Mouse (Mus musculus) urinary bladder, postnatal 36 days (tissue): ENCODE results near the gene Ranbp2.
"Not testable (repeated sequence)": the region's sequence is repeated elsewhere in the genome, so short reads cannot be mapped to it uniquely, and the experiment has no call there.

Source experiments
- DNase-seq, 2 experiments: peaks; one replicate each; pipeline ENCODE4 v3.0.0; 2022; ENCODE audit warnings: low spot score in 2 of 2, mixed read lengths in 1 of 2

Gene Ranbp2

DNA sequence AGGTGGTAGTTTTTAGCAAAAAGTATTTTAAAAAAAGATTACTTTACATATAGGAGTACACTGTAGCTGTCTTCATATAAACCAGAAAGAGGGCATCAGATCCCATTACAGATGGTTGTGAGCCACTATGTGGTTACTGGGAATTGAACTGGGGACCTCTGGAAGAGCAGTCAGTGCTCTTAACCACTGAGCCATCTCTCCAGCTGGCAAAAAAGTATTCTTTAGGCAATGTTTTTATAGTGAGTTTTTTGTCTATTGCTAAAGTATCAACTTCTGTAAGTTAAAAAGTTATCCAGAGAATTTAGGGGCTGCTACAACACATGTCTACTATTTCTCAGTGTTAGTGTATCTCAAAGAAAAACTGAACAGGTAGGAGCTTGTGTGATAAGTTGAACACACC is 50.0 kb downstream of the Ranbp2 start:
- DNase-seq, result no peak

DNA sequence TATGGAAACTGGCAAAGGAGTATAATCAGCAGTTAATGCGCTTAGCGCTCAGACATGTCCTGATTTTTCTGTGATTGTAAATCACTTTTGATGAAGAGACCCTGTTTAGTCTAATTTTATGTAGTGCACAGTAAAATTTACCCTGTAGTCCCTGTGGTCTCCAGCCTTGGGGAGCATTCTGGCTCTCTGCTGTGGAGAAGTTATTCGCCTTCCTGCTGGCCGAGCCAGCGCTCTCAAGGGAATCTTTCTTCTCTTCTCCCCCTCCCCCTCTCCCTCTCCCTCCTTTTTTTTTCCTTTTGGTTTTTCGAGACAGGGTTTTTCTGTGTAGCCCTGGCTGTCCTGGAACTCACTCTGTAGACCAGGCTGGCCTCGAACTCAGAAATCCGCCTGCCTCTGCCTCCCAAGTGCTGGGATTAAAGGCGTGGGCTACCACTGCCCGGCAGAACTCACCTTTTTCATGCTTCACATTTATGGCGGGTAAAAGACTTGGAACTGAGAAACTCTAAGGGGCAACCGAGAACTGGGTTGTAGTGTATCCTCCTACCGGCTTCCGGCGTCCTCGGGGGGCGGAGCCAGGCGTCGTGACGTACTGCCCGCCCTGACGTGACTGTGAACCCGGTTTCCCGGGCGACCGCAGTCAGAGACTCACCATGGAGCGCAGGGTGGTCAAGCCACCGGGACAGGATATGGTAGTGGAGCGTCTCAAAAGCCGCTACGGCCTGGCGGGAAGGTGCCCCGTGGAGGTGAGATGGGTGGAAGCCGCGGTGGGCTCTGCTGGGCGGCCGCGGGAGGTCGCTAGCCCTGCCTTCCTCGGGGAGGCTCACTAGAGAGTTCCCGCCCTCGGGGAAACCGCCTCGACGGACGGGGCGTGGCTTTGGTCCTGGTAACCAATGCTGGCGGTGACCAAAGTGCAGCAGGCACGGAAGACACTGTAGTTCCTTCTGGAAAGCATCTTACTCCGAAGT is 50.9 kb downstream of the Ranbp2 start, which contains the start of gene Ccdc138:
Gene Ccdc138, plus strand, starts transcription at position 629 of the 965 bp plus-strand sequence.
- peak; percentile 94 to 95 for DNase-seq

DNA sequence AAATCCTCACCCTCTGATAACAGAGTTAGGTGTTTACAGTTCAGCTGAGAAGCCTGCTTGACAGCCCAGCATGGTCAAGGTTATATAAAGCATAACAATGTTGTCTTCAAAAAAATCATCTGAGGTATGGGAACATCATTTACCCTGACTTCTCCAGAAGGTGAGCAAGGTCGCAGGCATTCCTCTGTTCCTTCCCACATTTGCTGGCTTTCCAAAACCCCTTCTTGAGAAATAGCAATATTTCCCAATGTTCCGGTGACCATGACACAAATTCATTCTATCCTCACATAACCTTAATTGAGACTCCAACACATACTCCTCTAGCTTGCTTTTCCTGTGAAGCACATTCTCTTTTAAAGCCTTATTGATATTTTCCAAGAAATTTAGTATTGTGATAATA is 51.8 kb downstream of the Ranbp2 start:
- no peak for DNase-seq

DNA sequence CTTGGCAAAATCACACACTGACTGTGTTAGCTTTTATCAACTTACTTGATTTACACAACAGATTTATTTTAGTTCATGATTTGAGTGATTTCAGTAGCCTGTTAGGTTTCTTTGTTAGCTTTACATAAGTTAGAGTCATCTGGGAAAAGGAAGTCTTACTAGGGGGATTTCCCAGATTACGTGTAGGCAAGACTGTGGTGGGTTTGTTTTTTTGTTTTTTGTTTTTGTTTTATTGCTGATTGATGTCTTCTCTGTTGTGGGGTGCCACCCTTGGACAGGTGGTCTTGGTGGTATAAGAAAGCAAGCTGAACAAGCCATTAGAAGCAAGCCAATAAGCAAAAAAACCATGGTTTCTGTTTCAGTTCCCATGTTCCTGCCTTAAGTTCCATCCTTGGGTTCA is 82.6 kb downstream of the Ranbp2 start:
- no peak for DNase-seq

DNA sequence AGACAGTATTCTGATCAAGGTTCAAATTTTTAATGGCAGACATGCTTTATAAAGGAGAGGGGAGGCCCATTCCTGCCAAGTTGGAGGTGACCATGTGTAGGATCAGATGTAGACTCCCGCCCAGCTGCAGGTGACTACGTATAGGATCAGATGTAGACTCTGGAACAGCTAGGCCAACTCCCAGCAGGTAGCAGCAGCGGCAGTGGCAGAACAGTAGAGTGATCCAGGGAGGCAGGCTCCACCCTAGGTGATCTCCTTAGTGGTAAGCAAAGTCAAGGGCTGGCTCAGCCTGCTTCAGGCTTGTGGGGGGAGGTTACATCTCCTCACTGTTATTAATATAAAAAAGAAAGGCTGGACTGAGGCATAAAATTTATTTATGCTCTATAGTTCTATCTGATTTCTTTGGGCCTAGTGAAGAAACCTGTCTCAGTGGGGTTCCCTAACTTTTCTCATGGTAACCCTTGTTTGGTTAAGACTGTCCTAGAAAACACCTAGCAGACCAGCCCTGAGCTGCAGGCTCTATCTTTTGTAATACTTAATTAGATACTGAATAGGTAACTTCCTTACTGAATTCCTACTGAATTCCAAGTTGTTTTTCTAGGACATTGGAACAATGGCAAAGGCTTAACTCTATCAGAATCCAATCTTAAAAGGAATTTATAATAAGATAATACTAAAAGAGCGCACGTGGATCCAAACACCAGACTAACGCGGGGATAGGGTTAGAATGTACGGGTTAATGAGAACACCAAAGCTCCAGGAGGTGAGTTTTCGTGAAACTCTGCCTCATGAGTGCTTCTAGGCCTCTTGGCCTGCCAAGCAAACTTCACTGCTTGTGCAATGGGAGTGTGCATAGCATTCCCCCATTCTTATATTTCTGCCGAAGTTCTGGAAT is 84.4 kb downstream of the Ranbp2 start:
- DNase-seq, result no peak

DNA sequence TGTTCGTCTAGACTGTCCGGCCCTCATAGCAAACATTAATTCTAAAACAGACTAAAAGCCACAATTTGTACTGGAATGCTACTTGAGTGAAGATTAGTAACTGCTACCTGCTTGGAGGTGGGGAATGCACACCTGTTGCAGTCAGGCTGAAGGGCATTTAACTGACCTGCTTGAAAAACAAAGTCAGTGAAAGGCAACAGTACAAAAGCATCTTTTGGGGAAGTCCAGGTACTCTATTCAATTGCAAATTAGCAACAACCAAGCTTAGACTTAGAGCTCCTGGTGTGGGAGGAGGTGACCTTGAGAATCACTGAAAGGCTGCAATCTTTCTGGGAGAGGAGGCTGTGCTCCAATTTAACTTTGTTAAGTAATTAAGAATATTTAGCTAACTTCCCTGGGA is 85.5 kb downstream of the Ranbp2 start:
- no peak for DNase-seq

DNA sequence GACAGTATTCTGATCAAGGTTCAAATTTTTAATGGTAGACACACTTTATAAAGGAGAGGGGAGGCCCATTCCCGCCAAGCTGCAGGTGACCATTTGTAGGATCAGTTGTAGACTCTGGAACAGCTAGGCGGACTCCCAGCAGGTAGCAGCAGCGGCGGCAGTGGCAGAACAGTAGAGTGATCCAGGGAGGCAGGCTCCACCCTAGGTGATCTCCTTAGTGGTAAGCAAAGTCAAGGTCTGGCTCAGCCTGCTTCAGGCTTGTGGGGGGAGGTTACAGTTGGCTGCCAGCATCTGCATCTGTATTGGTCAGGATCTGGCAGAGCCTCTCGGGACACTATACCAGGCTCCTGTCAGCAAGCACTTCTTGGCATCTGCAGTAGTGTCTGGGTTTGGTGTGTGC is 89.6 kb downstream of the Ranbp2 start:
- not testable (repeated sequence) for DNase-seq

DNA sequence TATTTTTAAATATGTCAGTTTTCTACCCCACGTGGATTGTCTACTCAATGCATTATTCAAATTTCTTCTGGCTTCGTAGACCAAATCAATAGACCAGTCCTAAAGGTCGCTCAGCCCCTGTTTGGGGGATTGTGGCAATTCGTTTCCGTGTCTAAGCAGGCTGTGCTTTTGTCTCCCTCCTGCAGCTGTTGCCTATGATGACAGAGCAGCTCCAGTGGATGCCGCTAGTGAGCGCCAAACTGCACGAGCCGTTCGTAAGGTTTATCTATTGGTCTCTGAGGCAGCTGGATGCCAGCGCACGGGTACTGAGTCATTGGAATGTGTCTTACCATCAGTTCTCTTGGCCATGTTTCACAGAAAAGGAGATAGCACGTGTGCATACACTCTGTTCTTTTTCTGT is 93.9 kb downstream of the Ranbp2 start:
- DNase-seq, result no peak
